Mouse (Mus musculus): ENCODE results near the gene Prss57. TPM values are rescaled to one million over a fixed set of nuclear protein-coding genes. Genes with fewer than 3 reads are reported as not detected.

Prss57 gene
- polyA plus RNA-seq, 1 experiment from 2014 or later: not detected

DNA sequence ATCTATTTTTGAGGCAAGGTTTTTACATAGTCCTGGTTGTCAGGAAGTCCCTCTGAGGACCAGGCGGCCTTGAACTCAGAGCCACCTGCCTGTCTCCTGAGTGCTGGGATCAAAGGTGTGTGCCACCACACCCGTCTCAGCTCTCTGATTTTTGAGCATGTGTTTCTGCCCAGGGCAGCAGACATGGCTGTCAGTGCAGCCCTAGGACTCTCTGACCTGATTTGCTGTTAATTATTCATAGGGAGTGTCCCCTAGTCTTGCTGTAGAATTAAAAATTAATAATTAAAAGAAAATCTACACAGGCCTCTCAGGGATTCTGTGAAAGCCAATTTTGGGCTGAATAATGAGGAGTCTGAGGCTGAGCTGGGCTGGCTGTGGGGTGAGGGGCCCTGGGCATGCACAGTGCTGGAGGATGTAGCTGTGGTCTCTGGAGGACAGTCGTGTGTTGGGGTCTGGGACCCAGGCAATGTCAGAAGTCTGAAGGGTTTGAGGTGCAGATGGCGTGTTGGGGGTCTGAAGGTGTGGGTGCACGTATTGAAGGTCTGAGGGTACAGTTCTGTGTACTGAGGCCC, 23.6 kb upstream of the Prss57 start:
- WGBS: 85% methylated on average over 5 of the region's 5 CpGs
- no peak for ATAC-seq (ENCODE audit: low FRiP score)
- no peaks in the 10 kb centered on the region for H3K27me3 ChIP-seq (ENCODE audit: control insufficient read depth, insufficient read depth, low read length)

GRCm38 (mm10) chr10:79811736-79812637, 21.2 kb upstream of the Prss57 start:
- peak overlapping the region; percentile 40; the same call in 1 of the 2 replicates for H3K27ac ChIP-seq (ENCODE audit: low read depth, low read length)
- DNase-seq (ENCODE audit: low spot score) (peak; percentile 89), ATAC-seq (ENCODE audit: low FRiP score) (peak; percentile 63)
- H3K4me1 ChIP-seq (replicated peaks; ENCODE audit: control insufficient read depth, insufficient read depth, low read length): no peaks in the 10 kb centered on the region
- H3K9ac ChIP-seq (ENCODE audit: low read depth, low read length): no peak overlapping the region
- peaks cover 4% of the 10 kb centered on the region; the same call in 1 of the 2 replicates for H3K36me3 ChIP-seq (ENCODE audit: control insufficient read depth, insufficient read depth, low read length)
- no peaks in the 10 kb centered on the region for H3K27me3 ChIP-seq (ENCODE audit: control insufficient read depth, insufficient read depth, low read length)
- H3K4me2 ChIP-seq (replicated peaks; ENCODE audit: low read depth, low read length): no peak overlapping the region
- WGBS: 34% methylated on average over 15 of the region's 15 CpGs
- H3K9me3 ChIP-seq (ENCODE audit: control insufficient read depth, low read length): no peaks in the 10 kb centered on the region
- H3K4me3 ChIP-seq (ENCODE audit: low read depth, low read length): no peak overlapping the region

More for the DNA sequence above, 23.6 kb upstream of the Prss57 start:
- Histone ChIP-seq H3K4me3 (ENCODE audit: low read depth, low read length) (no peak overlapping the region), H3K9ac (ENCODE audit: low read depth, low read length) (no peak overlapping the region), H3K4me1 (replicated peaks; ENCODE audit: control insufficient read depth, insufficient read depth, low read length) (no peaks in the 10 kb centered on the region), H3K4me2 (replicated peaks; ENCODE audit: low read depth, low read length) (no peak overlapping the region), H3K9me3 (ENCODE audit: control insufficient read depth, low read length) (no peaks in the 10 kb centered on the region), H3K27ac (ENCODE audit: low read depth, low read length) (no peak overlapping the region), H3K36me3 (ENCODE audit: control insufficient read depth, insufficient read depth, low read length) (peaks cover 8% of the 10 kb centered on the region)
- DNase-seq (ENCODE audit: low spot score): no peak

GRCm38 (mm10) chr10:79808728-79809127, 18.0 kb upstream of the Prss57 start:
- H3K4me1 ChIP-seq (replicated peaks; ENCODE audit: control insufficient read depth, insufficient read depth, low read length): peaks cover 15% of the 10 kb centered on the region
- no peak overlapping the region for H3K9ac ChIP-seq (ENCODE audit: low read depth, low read length)
- no peak for ATAC-seq (ENCODE audit: low FRiP score)
- H3K27ac ChIP-seq (ENCODE audit: low read depth, low read length): no peak overlapping the region
- H3K4me3 ChIP-seq (ENCODE audit: low read depth, low read length): no peak overlapping the region
- no peaks in the 10 kb centered on the region for H3K27me3 ChIP-seq (ENCODE audit: control insufficient read depth, insufficient read depth, low read length)
- H3K36me3 ChIP-seq (ENCODE audit: control insufficient read depth, insufficient read depth, low read length): 0 out of 2 replicates have a peak, but pooled peaks cover 4% of the 10 kb centered on the region
- H3K4me2 ChIP-seq (replicated peaks; ENCODE audit: low read depth, low read length): no peak overlapping the region
- H3K9me3 ChIP-seq (ENCODE audit: control insufficient read depth, low read length): no peaks in the 10 kb centered on the region
- WGBS: 93% methylated on average over 11 of the region's 11 CpGs
- no peak for DNase-seq (ENCODE audit: low spot score)

- WGBS: 57% methylated on average over 11 of the region's 11 CpGs
- Histone ChIP-seq H3K4me1 (replicated peaks; ENCODE audit: control insufficient read depth, insufficient read depth, low read length) (peaks cover 20% of the 10 kb centered on the region), H3K4me3 (ENCODE audit: low read depth, low read length) (no peak overlapping the region), H3K9ac (ENCODE audit: low read depth, low read length) (no peak overlapping the region), H3K36me3 (ENCODE audit: control insufficient read depth, insufficient read depth, low read length) (0 out of 2 replicates have a peak, but pooled peaks cover 4% of the 10 kb centered on the region), H3K4me2 (replicated peaks; ENCODE audit: low read depth, low read length) (no peak overlapping the region), H3K27ac (ENCODE audit: low read depth, low read length) (peak overlapping the region; percentile 76), H3K9me3 (ENCODE audit: control insufficient read depth, low read length) (no peaks in the 10 kb centered on the region), H3K27me3 (ENCODE audit: control insufficient read depth, insufficient read depth, low read length) (no peaks in the 10 kb centered on the region)
- no peak for DNase-seq (ENCODE audit: low spot score)
- no peak for ATAC-seq (ENCODE audit: low FRiP score)
Observed at GRCm38 (mm10) chr10:79807826-79808225, 17.1 kb upstream of the Prss57 start.

- H3K27me3 ChIP-seq (ENCODE audit: control insufficient read depth, insufficient read depth, low read length): no peaks in the 10 kb centered on the region
- H3K9ac ChIP-seq (ENCODE audit: low read depth, low read length): no peak overlapping the region
- 78% methylated on average over 10 of the region's 10 CpGs for WGBS
- no peak overlapping the region for H3K27ac ChIP-seq (ENCODE audit: low read depth, low read length)
- 0 out of 2 replicates have a peak, but pooled peaks cover 4% of the 10 kb centered on the region for H3K36me3 ChIP-seq (ENCODE audit: control insufficient read depth, insufficient read depth, low read length)
- DNase-seq (ENCODE audit: low spot score) (no peak), ATAC-seq (ENCODE audit: low FRiP score) (no peak)
- no peak overlapping the region for H3K4me3 ChIP-seq (ENCODE audit: low read depth, low read length)
- H3K9me3 ChIP-seq (ENCODE audit: control insufficient read depth, low read length): no peaks in the 10 kb centered on the region
- no peak overlapping the region for H3K4me2 ChIP-seq (replicated peaks; ENCODE audit: low read depth, low read length)
- H3K4me1 ChIP-seq (replicated peaks; ENCODE audit: control insufficient read depth, insufficient read depth, low read length): peaks cover 28% of the 10 kb centered on the region
Observed at GRCm38 (mm10) chr10:79806972-79807371, 16.2 kb upstream of the Prss57 start.

GRCm38 (mm10) chr10:79806331-79806730, 15.6 kb upstream of the Prss57 start:
- Histone ChIP-seq H3K36me3 (ENCODE audit: control insufficient read depth, insufficient read depth, low read length) (0 out of 2 replicates have a peak, but pooled peaks cover 4% of the 10 kb centered on the region), H3K4me3 (ENCODE audit: low read depth, low read length) (no peak overlapping the region), H3K4me1 (replicated peaks; ENCODE audit: control insufficient read depth, insufficient read depth, low read length) (peaks cover 31% of the 10 kb centered on the region), H3K9me3 (ENCODE audit: control insufficient read depth, low read length) (no peaks in the 10 kb centered on the region), H3K9ac (ENCODE audit: low read depth, low read length) (no peak overlapping the region), H3K27me3 (ENCODE audit: control insufficient read depth, insufficient read depth, low read length) (no peaks in the 10 kb centered on the region), H3K27ac (ENCODE audit: low read depth, low read length) (no peak overlapping the region), H3K4me2 (replicated peaks; ENCODE audit: low read depth, low read length) (no peak overlapping the region)
- 91% methylated on average over 9 of the region's 9 CpGs for WGBS
- no peak for DNase-seq (ENCODE audit: low spot score)
- no peak for ATAC-seq (ENCODE audit: low FRiP score)

- 70% methylated on average over 11 of the region's 11 CpGs for WGBS
- ATAC-seq (ENCODE audit: low FRiP score): no peak
- no peaks in the 10 kb centered on the region for H3K9me3 ChIP-seq (ENCODE audit: control insufficient read depth, low read length)
- no peak overlapping the region for H3K27ac ChIP-seq (ENCODE audit: low read depth, low read length)
- peaks cover 33% of the 10 kb centered on the region for H3K4me1 ChIP-seq (replicated peaks; ENCODE audit: control insufficient read depth, insufficient read depth, low read length)
- H3K4me3 ChIP-seq (ENCODE audit: low read depth, low read length): no peak overlapping the region
- no peaks in the 10 kb centered on the region for H3K36me3 ChIP-seq (ENCODE audit: control insufficient read depth, insufficient read depth, low read length)
- no peaks in the 10 kb centered on the region for H3K27me3 ChIP-seq (ENCODE audit: control insufficient read depth, insufficient read depth, low read length)
- 0 out of 2 replicates have a peak overlapping the region, but pooled peaks have one; percentile 31 for H3K9ac ChIP-seq (ENCODE audit: low read depth, low read length)
- no peak overlapping the region for H3K4me2 ChIP-seq (replicated peaks; ENCODE audit: low read depth, low read length)
- DNase-seq (ENCODE audit: low spot score): no peak
Observed at GRCm38 (mm10) chr10:79805636-79806035, 14.9 kb upstream of the Prss57 start.

- H3K9me3 ChIP-seq (ENCODE audit: control insufficient read depth, low read length): no peaks in the 10 kb centered on the region
- H3K36me3 ChIP-seq (ENCODE audit: control insufficient read depth, insufficient read depth, low read length): no peaks in the 10 kb centered on the region
- peak overlapping the region; percentile 25 for H3K4me3 ChIP-seq (ENCODE audit: low read depth, low read length)
- peak overlapping the region; percentile 96 for H3K27ac ChIP-seq (ENCODE audit: low read depth, low read length)
- DNase-seq (ENCODE audit: low spot score): peak; percentile 95
- no peaks in the 10 kb centered on the region for H3K27me3 ChIP-seq (ENCODE audit: control insufficient read depth, insufficient read depth, low read length)
- WGBS: 4% methylated on average over 29 of the region's 29 CpGs
- H3K4me2 ChIP-seq (replicated peaks; ENCODE audit: low read depth, low read length): peak overlapping the region; percentile 56
- H3K4me1 ChIP-seq (replicated peaks; ENCODE audit: control insufficient read depth, insufficient read depth, low read length): peaks cover 33% of the 10 kb centered on the region
- peak overlapping the region; percentile 46 for H3K9ac ChIP-seq (ENCODE audit: low read depth, low read length)
- peak; percentile 95 for ATAC-seq (ENCODE audit: low FRiP score)
Observed at GRCm38 (mm10) chr10:79803716-79804323, 13.1 kb upstream of the Prss57 start.

All from hindbrain, embryonic 11.5 days (tissue).